Mouse (Mus musculus) c-Kit-positive CD71-positive TER-119-negative erythroid progenitor cells, embryonic 14.5 days (primary cell): ENCODE measurements around the gene Mnt.
A peak's percentile ranks its signal among the peaks of the same experiment; 100 is the strongest.

ENCODE experiments used
- DNase-seq: peaks from one replicate; pipeline ENCODE4 v3.0.0-alpha.2; 2013; ENCODE audit warnings: low read depth

Mnt gene

DNA sequence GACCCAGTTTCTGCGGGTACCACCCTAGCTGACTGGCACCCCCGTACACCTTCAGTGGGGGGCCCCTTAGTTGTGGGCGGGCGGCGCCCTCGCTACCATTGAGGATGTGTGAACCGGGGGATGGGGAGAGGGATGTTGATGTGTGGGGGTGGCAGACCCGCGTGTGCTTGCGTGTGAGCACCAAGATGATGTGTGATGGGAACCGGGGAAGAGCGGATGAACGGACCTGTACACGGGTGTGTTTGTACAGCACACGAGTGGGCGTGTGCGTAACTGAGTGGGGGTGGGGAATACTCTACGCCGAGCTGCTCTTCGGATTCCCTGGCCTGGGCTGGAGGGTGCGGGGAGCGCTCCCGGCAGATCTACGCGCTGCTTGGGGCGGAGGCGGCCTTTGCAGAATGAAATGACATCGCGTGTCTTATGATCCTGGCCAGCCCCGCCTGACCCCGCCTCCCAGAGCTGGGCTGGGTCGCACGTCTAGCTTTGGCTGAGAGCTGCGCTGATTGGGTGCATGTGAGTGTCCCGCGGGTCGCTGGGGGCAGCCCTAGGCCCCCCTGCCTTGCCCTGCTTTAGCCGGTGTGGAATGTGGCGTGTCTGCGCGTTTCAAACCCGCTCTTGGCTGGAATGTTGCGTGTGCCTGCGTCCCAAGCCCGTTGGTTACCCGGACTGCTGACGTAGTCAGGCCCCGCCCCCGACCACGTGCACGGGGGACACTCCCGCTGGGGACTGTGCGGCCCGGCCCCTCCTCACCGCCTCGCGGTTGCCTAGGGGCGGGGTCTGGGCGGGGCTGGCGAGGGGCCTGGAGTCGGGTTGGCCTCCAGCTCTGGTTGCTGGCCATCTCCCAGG lies 1.1 kb downstream of the Mnt start:
- peak; percentile 95 for DNase-seq

DNA sequence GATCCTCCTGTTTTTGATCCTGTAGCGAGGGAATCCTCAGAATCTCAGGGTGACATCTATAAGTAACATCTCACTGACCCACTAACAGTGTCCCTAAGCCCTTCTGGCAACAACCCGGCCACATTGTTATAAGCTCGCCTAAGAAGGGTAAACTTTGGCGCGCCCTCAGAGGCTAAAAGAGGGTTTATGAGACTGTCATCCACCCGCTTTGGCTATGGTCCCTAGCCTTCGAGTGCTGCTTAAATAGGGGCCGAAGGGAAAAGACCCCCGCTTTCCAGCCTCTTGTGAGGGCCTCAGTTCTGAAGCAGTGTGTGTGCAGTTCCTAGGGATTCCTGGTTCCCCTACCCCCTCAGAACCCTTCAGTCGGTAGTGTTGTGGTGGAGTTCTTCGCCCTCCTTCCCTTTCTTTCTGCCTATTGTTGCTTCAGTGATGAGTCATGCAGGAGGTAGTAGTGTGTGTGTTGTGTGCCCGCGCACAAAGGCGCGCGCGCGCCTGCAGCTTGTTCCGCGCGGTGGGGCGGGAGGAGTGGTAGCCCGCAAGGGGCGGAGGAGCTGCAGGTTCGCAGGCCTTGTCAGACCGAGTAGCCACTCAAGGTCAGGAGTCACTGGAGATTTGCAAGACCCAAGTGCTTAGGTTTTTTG lies 1.9 kb downstream of the Mnt start:
- peak; percentile 65 for DNase-seq

DNA sequence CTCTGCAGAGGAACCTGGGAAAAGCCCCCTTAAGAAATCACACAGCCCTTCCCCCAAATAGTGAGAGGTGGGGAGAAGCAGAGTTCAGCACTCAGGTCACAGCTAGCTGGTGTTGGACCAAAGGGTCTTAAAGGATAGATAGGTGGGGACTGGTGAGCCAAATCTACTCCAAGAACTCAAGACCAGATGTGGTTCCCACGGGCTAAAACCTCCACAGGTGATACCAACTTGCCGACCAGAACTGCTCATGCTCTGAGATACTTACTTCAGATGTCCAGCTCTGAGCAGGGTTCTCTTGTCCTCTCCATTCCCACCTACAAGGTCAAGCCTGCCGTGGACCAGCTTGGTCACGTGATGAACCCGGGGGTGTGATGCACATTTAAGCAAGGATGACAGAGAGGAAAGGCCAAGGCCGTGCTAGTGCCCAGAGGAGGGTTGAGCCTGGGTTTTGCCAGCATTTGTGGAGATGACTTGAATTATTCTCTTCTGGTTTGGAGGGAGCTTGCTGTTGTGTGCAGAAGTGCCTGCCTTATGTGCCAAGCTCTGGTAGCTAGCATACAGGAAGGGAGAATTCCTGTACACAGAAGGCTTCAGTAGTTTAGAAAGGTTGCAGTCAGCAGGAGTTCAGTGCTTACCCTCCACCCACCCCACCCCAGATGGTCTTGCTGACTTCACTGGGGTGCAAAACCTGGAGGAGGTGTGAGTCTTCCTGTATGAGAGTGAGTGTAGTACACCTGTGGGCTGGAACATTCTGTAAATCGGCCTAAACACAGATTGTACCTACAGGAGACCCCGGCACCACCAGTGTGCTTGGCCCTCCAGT lies 3.0 kb downstream of the Mnt start:
- DNase-seq: no peak

DNA sequence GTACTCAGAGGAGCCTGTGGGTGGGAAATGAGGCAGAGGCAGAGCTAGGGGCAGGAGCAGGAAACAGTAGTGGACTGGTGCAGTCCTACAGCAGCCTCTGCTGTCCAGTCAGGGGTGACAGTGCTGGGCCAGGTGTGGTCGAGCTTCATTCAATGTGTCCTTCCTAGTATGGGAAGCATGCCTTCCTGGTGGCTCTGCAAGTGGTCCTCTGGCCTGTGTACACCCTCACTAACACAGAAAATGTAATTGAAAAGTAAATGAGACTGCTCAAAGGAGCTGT lies 3.6 kb downstream of the Mnt start:
- DNase-seq: no peak

DNA sequence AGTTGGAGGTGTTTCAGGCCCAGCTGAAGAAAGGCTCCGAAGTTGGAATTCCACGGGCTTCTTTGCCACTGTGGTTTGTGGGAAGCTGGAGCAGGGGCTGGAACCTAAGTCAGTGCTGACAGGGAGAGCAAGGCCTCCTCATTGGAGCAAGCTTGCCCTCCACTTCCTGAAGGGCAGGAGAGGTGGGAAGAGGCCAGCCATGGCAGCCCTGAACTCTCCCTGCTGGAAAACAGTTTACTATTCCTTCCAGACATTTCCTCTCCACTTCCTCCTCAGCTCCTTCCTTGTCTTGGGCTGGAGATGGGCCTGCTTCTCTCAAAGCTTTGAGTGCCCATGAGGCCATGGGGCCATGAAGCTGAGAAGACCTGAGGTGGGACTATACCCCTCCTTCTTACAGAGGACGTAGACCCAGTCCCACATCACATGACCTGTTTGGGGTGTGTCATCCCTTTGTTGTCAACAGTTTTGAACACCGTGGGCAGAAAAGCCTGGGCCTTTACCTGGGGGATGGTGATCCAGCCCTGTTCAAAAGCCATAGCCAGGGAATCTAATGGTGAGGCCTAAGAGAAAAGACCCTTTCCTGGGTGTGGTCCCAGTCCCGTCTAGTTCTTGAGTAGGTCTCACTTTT lies 4.0 kb downstream of the Mnt start:
- DNase-seq: no peak

DNA sequence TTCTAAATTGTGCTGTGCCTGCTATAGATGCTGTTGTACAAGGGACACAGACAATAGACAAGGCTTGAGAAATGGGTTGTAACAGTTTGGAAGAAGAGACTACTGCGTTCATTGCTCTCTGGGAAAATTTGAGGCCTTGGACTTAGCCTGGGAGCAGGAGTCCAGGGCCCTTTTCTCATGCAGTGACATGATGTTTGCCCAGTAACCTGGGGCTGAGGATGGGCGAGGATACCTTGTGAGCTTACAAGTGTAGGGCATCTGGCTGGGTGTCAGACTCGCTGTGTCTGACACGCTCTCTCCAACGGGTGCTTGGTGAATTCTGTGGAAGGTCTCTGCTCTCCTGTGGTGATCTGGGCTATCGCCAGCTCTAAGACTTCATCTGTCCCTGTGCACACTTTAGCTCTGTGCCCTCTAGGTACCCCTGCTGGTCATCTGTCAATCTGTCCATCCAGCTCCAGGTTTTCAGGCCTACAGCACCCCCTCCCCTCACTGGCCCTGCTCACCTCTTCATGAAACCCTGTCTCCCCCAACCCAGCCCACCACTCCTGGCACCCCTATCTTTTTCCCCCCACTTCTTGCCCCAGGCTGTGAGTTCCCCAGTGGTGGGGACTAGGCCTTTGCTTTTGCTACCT lies 5.0 kb downstream of the Mnt start:
- no peak for DNase-seq

DNA sequence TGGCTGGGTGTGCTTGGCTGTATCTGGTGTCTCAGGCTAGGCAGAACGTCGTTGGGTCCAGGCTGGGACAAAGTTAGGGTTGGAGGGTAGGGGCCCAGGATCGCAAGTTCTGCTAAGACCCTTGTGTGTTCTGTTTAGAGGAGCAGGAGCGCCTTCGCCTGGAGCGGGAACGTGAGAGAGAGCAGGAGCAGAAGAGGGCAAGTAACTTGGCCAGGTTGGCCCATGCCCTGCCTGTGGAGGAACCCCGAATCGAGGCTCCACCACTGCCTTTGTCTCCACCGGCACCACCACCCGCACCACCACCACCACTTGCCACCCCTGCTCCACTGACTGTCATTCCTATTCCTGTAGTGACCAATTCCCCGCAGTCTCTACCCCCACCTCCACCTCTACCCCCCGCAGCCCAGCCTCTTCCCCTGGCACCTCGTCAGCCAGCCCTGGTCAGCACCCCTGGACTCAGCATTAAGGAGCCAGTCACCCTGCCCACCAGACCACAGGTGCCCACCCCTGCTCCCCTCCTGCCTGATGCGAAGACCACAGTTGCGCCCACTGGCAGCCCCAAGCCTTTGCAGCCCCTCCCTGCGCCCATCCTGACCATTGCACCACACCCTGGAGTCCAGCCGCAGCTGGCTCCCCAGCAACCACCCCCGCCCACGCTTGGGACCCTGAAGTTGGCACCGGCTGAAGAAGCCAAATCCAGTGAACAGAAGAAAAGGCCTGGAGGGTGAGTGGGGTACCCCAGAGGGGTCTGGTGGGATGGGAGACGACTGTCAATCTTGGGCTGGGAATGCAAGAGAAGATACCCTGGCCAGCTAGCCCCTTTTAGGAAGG lies 5.7 kb downstream of the Mnt start:
- DNase-seq: no peak

DNA sequence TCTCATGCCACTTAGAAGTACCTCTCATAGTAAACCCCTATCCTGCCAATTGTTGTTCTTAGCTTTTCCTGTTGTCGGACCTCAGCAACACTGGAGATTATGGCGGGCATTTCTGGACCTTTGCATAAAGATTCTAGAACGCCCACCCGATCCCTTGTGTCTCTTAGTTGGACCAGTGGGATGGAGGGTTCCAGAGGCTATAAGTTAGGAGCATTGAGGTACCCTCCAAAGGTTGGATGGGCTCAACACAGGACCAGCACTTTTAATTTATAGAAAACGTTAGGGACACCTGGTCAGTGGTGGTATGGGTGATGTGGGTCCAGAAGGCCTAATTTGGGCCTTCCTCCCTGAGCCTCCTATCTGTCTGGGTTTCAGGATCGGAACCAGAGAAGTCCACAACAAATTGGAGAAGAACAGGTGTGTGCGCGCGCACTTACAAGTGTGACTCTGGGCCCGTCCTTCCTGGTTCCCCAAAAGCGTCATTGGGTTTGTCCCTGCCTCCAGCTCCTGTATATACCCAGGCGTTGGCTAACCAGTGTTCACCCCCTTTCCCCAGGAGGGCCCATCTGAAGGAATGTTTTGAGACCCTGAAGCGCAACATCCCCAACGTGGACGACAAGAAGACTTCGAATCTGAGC lies 6.5 kb downstream of the Mnt start:
- no peak for DNase-seq

DNA sequence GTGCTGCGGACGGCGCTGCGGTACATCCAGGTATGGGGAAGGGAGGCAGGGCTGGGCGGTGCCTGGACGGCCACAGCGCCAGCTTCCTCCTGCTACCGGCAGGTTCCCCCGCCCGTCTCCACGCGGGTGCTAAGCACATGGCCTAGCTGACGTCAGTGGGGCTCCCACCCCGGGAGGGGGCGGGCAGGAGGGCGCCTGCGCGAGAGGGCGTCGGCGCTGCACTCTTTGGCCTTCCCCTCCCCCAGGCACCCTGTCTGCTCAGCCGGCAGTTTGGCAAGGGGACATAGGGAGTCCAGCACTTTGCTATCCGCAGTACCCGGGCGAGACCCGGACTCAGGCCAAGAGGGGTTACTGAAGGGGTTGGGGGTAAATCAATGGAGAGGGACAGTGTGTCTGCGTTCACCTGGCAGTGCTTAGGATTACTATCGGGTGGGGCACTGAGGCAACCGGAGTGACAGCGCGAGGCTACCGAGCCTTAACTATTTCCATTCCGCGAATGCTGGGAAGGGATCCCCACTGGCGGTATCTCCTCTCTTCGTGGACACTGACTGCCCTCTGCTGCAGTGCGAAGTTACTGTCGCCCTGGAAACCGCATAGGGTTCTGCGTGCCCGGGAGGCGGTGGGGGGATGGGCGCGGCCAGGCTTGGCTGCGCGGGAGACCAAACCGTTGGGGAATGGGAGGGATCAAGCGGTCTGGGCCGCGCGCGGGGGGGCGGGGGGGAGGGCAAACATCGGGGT lies 7.1 kb downstream of the Mnt start:
- DNase-seq: peak; percentile 91

DNA sequence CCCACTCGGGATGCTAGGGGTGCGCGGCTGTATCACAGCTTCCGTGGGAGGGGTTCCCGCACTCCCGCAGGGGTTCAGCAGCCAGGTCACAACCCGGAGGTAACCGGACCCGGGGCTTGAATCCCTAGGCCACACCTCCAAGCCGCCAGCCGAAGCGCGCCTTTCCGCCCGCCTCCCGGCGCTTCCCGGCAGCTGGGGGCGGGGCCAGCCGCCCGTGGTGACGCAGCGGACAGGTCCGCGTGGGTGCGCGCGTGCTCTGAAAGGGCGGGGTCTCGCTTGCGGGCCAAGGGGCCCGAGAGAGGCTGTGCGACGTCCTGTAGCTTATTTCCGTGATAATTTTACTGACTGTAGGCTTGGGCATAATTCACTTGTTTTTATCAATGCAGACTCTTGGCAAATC lies 7.7 kb downstream of the Mnt start:
- DNase-seq: peak; percentile 86

DNA sequence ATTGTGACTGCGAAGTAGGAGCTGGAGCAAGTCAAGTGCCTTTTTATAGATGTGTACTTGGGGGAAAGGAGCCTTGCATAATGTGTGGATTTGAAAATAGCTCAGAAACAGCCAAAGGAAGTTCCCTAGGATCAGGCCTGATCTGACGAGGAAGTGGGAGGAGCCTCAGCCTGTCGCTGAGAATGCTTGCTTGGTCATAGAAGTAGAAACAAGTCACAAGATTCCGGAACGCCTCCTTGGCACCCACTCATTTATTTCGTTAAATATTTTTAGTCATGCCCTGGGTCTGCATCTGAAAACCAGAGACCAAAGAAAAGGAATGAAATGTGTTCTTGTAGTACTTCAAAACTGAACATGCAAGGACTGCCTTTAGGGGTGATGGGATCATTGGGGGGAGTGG lies 8.3 kb downstream of the Mnt start:
- DNase-seq: peak; percentile 71

DNA sequence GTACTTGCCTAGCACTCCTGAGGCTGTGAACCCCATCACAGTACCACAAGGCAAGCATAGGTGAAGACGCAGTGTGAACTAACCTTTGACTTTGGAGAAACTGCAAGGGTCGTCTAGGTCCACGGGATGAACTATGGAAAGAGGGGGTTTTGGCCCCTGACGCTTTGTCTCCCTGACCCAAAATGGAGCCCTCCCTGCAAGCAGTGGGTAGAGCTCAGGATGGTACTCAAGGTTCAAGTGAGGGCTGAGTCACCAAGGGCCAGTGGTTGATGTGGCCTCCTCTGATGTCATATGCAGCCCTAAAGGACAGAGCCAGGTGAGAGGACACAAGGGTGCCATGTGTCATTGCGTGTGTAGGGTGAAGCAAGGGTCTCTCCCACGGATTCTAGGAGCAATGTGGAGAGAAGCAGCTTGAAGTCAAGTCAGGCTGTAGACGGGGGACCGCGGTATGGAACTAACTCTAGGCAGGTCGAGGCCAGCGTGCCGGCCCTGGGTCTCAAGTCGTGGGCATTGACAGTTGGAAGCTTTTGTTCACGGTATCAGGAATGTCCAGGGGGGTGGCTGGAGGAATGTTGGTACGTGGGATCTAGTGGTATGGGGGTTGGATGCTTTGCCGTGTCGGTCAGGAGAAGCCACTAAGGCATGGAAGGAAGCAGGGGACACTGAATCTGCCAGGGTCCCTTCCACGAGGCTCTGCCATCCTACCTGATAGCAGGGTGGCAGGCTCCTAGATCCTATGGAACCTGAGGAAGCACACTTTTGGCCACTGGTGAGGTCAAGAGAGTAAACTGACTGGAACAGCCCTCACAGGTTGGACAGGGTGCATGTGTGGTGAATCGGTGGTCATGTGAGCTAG lies 9.4 kb downstream of the Mnt start:
- DNase-seq: no peak

DNA sequence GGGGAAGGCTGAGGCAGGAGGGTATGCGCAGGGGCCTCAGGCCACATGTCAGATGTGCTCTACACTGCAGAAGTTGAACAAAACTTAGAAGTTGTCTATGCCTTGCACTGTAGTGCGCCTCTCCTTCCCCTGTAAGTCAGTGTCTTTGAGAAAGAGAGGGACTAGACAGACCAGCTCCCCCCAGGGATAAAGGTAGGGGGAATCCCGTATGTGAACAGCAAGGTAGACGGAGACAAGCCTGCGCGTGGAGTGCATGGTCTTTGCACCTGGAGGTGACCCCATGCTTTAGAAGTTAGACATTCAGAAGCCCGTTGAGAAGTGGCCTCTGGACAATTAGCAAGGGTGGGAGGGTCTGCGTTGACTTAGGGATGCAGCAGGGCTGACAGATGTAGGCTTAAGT lies 10.0 kb downstream of the Mnt start:
- no peak for DNase-seq

DNA sequence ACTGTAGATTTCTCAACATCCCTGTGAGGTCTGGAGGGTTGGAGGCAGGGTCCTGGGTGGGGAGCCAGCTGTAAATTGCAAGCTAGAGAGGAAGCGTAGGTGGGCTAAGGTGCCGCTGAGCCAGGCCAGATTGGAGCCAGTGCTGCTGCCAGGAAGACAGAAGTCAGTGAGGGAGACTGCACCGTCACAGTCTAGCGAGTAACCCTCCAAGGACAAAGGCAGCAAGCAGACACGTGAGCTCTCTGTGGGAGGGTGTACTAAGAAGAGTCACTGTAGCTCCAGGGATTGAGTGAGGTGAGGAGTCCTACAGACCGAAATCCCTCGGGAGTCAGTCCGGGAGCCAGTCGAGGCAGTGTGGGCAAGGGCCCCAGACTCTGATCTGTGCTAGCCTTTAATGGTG lies 10.6 kb downstream of the Mnt start:
- no peak for DNase-seq

DNA sequence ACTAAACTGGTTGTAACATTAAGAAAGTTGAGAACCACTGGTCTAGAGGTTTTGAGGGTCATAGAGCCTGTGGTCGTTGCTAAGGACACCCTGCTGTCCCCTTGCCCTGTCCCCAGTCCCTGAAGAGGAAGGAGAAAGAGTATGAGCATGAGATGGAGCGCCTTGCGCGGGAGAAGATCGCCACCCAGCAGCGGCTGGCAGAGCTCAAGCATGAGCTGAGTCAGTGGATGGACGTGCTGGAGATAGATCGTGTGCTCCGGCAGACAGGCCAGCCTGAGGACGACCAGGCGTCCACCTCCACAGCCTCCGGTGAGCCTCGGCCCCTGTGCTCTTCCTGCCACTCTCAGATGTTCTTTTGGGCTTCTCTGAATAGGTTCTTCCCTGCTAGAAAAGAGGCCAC lies 11.3 kb downstream of the Mnt start:
- DNase-seq: no peak

DNA sequence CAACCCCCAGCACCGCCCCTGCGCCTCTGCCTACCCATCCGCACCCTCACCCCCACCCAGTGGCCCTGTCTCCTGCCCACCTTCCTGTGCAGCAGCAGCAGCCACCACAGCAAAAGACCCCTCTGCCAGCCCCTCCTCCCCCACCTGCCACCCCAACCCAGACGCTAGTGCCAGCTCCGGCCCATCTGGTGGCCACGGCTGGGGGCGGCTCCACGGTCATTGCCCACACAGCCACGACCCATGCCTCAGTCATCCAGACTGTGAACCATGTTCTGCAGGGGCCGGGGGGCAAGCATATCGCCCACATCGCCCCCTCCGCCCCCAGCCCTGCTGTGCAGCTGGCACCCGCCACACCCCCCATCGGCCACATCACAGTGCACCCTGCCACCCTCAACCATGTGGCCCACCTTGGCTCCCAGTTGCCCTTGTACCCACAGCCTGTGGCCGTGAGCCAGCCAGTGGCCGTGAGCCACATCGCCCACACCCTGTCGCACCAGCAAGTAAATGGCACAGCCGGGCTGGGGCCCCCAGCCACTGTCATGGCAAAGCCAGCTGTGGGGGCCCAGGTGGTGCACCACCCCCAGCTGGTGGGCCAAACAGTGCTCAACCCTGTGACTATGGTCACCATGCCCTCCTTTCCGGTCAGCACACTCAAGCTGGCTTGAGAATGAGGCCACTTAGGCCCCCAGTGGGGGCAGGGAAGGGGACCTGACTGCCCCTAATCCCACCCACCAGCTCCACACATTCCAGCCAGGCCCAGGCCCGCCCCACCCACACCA lies 12.1 kb downstream of the Mnt start:
- no peak for DNase-seq

DNA sequence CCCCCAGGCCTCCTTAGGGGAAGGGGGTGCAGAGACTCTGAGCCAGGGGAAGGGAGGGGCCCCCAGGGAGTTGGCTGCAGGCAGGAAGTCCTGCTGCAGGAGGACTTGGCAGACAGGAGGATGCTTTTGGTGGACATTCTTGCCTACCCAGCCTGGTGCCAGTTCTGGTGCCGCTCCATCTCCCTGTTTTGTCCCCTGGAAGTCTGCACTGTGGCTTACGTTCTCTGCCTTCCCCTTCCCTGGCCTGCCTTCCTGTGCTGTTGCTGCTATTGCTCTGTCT lies 12.7 kb downstream of the Mnt start:
- no peak for DNase-seq

DNA sequence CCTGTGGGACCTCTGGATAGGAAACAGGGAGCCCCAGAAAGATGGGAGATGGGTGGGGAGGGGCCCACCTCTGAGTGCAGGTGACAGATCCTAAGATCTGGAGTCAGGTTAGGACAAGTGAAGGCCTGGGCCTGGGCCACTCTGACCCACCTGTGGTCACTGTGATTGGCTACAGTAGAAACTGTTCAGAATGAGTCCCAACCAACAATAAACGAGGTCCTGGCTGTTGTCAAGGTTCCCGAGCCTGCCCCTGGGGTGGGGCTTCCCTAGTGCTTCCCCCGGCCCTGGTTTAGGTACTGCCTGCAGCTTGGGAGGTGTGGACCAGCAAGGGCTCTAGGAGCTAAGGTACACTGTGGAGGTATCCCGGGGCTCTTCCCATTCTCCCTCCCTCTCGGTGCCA lies 13.0 kb downstream of the Mnt start:
- DNase-seq: no peak

DNA sequence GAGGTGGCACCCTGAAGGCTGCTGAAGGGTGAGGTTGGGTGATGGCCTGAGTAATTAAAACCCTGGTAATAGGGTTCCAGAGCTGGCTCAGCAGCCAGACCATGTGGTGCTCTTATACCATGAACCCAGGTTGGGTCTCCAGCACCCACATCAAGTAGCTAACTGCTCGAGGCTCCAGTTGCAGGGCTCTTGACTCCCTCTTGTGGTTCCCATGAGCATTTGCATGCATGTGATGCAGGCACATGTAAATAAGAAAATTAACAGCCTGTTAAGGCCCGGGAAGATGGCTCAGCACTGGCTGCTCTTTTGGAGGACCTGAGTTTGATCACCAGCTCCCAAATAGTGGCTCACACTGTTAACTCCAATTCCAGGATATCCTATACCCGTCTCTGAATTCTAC lies 15.1 kb downstream of the Mnt start:
- DNase-seq: no peak
